34 mouse cellular contexts compared by ENCODE assay signal in the genomic region with DNA sequence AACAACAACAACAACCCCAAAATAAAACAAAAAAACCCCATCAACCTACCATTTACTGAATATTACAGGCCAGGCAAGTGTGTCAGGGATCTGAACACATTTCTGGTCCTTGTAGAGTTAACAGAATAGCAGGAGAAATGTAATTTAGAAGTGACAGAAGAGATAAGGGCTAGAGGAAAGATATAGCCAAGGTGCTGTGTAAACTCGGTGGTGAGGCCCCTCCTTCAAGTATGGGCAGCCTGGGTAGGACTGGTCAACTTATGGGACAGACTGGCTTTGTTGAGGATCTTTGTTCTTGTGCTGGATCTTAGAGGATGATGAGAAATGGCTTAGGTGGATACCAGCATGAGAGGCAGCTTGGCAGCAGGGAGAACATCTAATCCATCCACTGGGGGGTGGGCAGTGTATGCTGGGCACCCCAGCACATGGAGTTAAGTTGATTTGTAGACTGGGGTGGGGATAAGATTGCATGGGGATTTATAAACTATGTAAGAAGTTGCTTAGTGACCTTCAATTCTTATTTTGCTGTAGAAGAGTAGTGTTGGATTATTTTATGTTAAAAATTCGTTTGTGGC. TPM values are rescaled to one million over a fixed set of nuclear protein-coding genes. Genes with fewer than 3 reads are reported as not detected.
"Had no signal": no experiment of that assay in that cellular context is flagged by ENCODE, and none has a peak within 500 bp of the region (broad histone marks: within the 10 kb centered on the region; RNA-seq: fewer than 3 reads in every experiment).

No protein-coding gene starts in this region.

- H3K4me1 ChIP-seq: heart, embryonic 12.5 days; liver, embryonic 13.5 days had no signal

- H3K4me2 ChIP-seq: heart, embryonic 12.5 days; hindbrain, embryonic 12.5 days; hindbrain, embryonic 14.5 days; limb, embryonic 12.5 days; liver, embryonic 11.5 days; liver, embryonic 13.5 days had no signal

- H3K9me3 ChIP-seq: heart, embryonic 10.5 days; heart, embryonic 12.5 days; hindbrain, embryonic 10.5 days; hindbrain, embryonic 12.5 days; limb, embryonic 10.5 days; limb, embryonic 12.5 days; liver, embryonic 13.5 days had no signal

- H3K27ac ChIP-seq: heart, embryonic 10.5 days; hindbrain, embryonic 10.5 days; hindbrain, embryonic 12.5 days; hindbrain, embryonic 14.5 days; left cerebral cortex, adult 2 months; limb, embryonic 10.5 days; limb, embryonic 12.5 days; liver, embryonic 13.5 days had no signal

- H3K9ac ChIP-seq: forebrain, postnatal 0 days; heart, embryonic 12.5 days; hindbrain, embryonic 12.5 days; hindbrain, embryonic 14.5 days; limb, embryonic 12.5 days; liver, embryonic 13.5 days had no signal

- ATAC-seq: forebrain, postnatal 0 days; hindbrain, embryonic 16.5 days; inflammation-experienced regulatory T-cells, adult 6 months; intestine, embryonic 16.5 days had no signal

- DNase-seq: forebrain, postnatal 0 days; gastrocnemius, postnatal 10 days; gastrocnemius, postnatal 25 days; heart, postnatal 10 days; heart, postnatal 4 days; kidney, adult 18-20 months; kidney, adult 8-10 months; kidney, postnatal 10 days; kidney, postnatal 25 days; kidney, postnatal 4 days; layer of hippocampus, adult 9-11 months; liver; liver, embryonic 13.5 days had no signal

- H3K4me3 ChIP-seq: heart, embryonic 10.5 days; heart, embryonic 12.5 days; hindbrain, embryonic 10.5 days; hindbrain, embryonic 12.5 days; left cerebral cortex, adult 2 months; limb, embryonic 10.5 days; limb, embryonic 12.5 days; liver, embryonic 13.5 days had no signal

- H3K27me3 ChIP-seq: heart, embryonic 12.5 days; hindbrain, embryonic 12.5 days; limb, embryonic 12.5 days; liver, embryonic 13.5 days had no signal

- H3K36me3 ChIP-seq: heart, embryonic 10.5 days; heart, embryonic 12.5 days; hindbrain, embryonic 10.5 days; hindbrain, embryonic 12.5 days; limb, embryonic 10.5 days; limb, embryonic 12.5 days; liver, embryonic 13.5 days had no signal

RNA-seq across cellular contexts. Expression of gene A930009A15Rik, which starts 14.5 kb away (rescaled TPM):
- total RNA-seq: forebrain, postnatal 0 days; gastrocnemius, adult 18-20 months; gastrocnemius, postnatal 10 days; gastrocnemius, postnatal 25 days; gastrocnemius, postnatal 4 days; granulocyte monocyte progenitor cell, adult 5-6 weeks; heart, adult 8-10 months; heart, postnatal 10 days; heart, postnatal 25 days; heart, postnatal 4 days had no signal
- polyA plus RNA-seq: heart, embryonic 10.5 days; heart, embryonic 12.5 days; heart, embryonic 14.5 days; heart, embryonic 16.5 days; inflammation-experienced regulatory T-cells, adult 6 months; intestine, embryonic 16.5 days; kidney, embryonic 16.5 days; limb, embryonic 10.5 days; limb, embryonic 12.5 days; limb, embryonic 14.5 days; liver, embryonic 11.5 days; liver, embryonic 13.5 days had no signal

RNA-seq across cellular contexts. Expression of gene Lgr5, which starts 32.3 kb away (rescaled TPM):
- total RNA-seq: granulocyte monocyte progenitor cell, adult 5-6 weeks; heart, adult 8-10 months had no signal
